Mouse (Mus musculus): ENCODE measurements around the gene Nup50.

Nup50 gene

DNA sequence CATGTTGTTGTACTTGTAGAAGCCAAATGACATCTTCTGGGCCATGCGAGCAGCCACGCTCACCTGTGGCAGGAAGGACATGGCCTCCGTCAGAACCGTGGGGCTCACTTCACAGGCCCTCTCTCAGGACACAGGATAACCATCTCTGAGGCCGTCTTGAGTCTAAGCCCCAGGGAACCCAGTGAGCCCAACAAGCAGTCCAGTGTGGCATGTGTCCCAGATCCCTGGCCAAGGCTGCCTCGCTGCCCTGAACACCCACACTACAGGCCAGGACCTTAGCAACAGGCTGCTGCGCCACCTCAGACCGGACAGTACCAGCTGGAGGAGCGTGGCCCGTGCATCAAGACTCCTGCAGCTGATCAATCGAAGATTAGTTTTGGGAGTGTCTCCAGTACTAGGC, 30.0 kb downstream of the Nup50 start:
- DNase-seq (ENCODE audit: low spot score) = no peak

- DNase-seq (ENCODE audit: low spot score) = no peak
Measured at GRCm38 (mm10) chr15:84957851-84958250, 34.6 kb downstream of the Nup50 start.

- no peak for DNase-seq (ENCODE audit: low spot score)
Measured at GRCm38 (mm10) chr15:84958331-84958730, 35.1 kb downstream of the Nup50 start.

GRCm38 (mm10) chr15:84959891-84960290, 36.7 kb downstream of the Nup50 start:
- DNase-seq (ENCODE audit: low spot score) = no peak

- DNase-seq (ENCODE audit: low spot score) = no peak
Measured at GRCm38 (mm10) chr15:84960692-84961091, 37.5 kb downstream of the Nup50 start.

GRCm38 (mm10) chr15:84962518-84962917, 39.3 kb downstream of the Nup50 start:
- no peak for DNase-seq (ENCODE audit: low spot score)

DNA sequence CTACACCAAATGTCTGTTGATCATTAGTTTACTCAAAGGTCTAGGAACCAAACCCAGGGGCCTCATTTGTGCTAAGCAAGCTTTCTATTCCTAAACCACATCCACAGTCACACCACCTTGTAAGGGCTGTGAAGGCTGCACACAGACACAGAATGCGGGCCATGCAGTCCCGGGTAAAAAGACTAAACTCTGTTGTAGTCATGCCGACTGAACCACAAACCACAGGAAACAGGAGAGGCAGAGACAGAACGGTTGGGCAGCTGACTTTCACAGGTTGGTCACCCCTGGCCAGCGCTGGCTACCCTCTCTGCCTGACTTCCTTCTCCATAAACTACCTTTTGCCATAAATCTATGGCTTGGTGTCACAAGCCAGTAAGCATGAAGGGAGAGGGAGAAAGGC, 41.6 kb downstream of the Nup50 start:
- DNase-seq (ENCODE audit: low spot score) = no peak

DNA sequence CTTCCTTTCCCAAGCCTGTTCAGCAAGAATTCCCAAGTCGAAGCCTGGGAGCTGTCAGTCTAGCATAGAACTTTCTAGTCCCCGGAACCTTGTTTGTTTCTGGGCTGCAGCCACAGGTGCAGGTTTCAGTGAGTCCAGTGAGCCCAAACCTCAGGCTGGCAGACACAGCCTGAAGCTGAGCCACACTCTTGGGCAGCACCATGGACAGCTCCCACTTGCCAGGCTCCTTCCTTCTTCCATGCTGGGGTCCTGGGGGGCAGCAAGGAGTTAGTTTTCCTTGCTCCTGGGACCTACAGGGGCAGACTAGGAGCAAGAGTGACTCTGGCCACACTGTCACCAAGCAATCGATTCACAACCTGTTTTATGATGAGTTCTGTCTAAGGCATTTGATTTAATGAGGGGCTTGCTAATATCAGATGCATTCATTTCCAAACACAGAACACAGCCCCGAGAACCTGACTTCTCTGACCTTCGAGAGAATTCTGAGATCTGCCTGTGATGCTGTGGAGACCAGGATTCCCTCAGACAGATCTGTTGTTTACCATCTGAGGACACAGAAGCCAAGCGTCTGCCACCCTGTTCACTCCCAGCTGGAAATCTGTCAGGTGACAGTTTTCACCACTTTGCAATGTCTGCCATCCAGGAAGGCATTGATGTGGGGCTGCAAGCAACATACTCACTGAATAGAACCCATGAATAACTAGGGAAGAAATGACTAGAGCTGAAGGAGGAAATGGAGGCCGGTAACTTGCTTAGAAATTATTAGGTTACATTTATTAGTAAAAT, 42.6 kb downstream of the Nup50 start:
- peak; percentile 67 for DNase-seq (ENCODE audit: low spot score)

DNA sequence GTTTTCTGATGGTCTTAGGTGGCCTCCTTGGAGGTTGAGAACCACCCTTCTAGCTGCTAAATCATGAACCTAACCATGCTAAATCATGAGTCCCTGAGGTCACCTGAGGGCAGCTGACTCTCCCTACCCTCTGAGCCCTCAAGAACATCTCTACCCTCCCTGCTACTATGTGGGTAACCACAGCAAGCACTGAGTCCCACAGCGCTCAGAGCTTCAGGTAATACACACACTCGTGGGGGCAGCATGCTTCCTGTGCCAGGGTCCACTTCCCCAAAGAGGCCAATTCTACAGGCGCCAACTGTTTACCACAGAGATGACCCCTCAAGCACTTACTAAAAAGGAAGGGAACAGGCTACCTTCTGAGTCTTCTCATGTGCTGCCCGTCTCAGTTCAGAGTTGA, 45.3 kb downstream of the Nup50 start:
- no peak for DNase-seq (ENCODE audit: low spot score)

GRCm38 (mm10) chr15:84972860-84973543, 49.8 kb downstream of the Nup50 start:
- DNase-seq (ENCODE audit: low spot score) = no peak

GRCm38 (mm10) chr15:84973544-84973871, 50.3 kb downstream of the Nup50 start:
- no peak for DNase-seq (ENCODE audit: low spot score)

GRCm38 (mm10) chr15:84975729-84976128, 52.5 kb downstream of the Nup50 start:
- DNase-seq (ENCODE audit: low spot score) = no peak

DNA sequence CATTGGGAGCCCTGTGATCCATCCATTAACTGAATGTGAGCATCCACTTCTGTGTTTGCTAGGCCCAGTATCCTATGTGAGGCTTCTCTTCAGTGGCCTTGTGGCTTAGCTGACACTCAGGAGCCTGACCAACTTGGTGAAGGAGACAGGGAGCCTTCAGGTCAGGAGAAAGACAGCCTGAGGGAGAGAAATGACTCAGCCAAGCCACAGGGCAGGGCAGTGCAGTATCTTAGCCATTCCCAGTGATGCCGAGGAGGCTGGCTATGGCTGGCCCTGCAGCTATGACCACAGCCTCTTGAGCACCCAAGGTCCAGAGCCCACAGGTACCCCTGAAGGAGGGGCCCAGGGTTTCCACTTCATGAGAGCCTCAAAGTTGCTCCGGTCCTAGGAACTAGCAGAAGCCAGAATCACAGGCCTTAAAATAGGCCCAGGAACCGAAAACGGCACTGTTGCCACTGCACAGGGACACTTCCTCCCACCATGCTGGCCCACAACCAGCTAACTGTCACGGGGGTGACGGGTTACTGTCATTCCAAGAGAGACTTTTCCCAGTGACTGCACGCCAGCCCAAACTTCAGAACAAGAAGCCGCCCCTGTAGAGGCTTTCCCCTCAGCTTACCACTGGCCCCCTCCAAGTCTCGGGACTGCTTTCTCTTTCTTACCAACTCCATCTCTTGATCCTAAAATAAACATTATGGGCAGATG, 58.5 kb downstream of the Nup50 start:
- DNase-seq (ENCODE audit: low spot score) = no peak

GRCm38 (mm10) chr15:84982888-84983287, 59.7 kb downstream of the Nup50 start:
- no peak for DNase-seq (ENCODE audit: low spot score)

DNA sequence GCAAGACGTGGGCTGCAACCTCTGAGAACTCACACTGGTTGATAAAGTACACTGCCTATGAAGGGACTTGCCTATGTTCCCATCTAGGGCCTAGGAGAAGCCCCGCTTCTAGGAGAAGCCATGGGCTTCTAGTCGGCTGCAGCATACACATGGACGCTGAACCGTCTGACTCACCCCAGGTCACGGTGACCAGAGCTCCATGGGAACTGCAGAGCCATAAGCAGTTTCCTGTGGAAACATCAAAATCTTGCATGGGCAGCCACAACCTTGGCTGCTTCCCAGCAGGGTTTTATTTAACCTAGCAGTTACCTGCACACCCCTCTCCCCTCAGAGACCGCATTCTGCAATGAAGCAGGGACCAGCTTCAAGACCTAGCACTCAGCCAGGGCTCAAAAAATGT, 60.5 kb downstream of the Nup50 start:
- DNase-seq (ENCODE audit: low spot score) = no peak

DNA sequence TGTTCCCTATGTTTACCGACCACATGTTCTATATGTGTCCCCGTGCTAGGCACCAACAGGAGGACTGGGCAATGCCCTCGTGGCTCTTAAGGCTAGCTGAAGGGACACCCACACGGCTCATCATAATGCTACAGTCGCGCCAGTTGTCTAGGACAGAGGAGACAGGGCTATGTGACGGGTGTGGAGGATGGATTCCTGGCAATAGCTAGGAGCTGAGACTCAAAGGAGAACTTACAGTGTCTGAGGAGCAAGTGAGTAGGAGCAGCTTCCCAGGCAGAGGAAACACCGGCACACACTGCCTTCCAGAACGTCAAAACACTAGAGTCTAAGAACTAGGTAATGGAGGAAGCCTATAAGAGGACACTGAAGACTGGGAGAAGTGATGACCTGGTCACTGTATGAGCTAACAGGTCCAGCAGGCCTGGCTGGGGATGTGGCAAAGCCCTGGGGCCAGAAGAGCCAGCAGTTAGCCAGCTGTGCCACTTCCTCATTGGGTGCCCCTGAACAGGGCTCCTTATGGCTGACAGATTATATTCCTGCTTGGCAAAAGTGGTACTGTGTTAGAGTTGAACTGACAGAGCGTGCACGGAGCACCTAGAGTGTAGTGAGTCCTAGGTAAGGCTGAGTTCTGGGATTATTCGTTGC, 62.4 kb downstream of the Nup50 start:
- no peak for DNase-seq (ENCODE audit: low spot score)

- no peak for DNase-seq (ENCODE audit: low spot score)
Measured at GRCm38 (mm10) chr15:84986171-84987019, 63.2 kb downstream of the Nup50 start.

DNA sequence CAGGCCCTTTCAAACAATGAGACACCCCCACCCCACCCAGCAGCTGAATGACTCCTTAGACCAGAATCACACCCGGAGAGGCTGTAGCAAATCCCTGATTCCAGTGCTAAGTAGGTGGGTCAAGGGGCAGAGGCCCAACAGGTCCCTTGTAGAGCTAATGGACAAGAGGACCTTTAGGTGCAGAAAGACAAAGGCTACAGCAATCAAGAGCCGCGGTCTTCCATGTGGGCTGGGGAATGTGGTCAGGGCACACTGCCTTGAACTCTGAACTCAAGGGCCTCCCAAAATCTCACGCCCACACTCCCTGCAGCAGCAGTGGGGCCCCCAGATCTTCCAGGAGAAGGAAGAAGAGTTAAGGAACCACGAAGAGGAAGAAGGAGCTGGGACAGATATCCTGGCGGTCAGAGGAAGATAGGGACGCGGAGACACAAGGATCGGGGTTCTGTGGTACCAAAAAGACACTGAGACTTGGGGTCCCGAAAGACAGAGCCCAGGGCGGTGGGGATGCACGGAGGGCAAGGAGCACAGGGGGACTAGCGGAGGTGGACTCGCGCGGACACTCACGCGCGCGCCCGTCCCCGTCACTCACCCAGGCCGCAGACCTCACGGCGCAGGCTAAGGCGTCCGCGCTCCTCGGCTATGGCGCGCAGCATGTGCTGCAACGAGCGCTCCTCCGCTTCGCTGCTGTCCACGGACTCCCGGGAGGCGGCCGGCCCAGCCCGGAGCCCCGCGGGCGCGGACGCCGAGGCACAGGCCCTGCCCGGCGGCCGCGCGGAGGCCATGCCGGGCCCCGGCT, 64.0 kb downstream of the Nup50 start:
- DNase-seq (ENCODE audit: low spot score) = peak; percentile 55

DNA sequence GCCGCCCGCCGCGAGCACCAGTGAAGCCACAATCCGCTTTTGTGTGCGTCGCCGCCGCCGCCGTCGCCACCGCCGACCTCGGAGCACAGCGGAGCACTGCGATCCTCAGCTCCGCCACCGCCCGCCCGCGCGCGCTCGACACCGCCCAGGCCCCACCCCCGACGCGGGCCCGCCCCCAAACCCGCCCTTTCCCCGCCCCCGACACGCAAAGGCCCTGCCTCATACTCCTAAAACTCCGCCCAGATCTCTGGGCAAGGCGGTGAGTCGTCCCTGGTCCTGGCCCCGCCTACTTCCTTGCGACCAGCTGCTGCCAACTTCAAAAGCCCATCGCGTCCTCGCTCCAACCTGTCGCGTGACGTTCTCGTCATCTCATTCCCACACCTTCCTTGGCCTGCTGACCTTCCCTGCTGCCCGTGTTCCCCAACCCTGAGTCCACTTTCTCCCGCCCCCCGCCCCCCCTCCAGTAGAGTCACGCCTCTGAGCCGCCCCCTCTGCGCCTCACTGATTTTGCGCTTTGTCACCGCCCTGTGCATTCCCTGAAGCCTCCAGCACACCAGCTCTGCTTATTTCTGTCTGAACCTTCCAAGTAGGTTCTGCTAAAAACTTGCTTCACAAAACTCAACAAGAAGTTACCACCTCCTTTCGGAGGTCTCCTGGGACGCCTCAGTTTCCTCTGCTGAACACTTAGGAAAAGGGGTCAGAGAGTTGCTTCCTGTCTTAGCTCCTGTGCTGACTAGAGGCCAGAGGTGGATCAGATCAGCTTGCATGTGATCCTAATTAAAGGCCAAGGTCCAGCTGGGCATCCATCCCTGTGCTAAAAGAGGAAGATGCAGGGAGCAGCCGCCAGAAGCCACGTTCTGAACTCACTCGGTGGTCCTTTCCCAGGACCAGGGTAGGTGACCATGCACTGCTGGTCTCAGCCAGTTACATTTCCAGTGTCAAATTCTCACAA, 64.9 kb downstream of the Nup50 start, which contains the start of gene 5031439G07Rik:
Gene 5031439G07Rik, minus strand, starts transcription at position 678 of the 952 bp plus-strand sequence.
- peak; percentile 96 for DNase-seq (ENCODE audit: low spot score)

GRCm38 (mm10) chr15:84989098-84989497, 65.9 kb downstream of the Nup50 start:
- DNase-seq (ENCODE audit: low spot score) = no peak

Data from retina, embryonic 14.5 days (tissue).